Mouse (Mus musculus): ENCODE data around the gene Golim4. TPM values are rescaled to one million over a fixed set of nuclear protein-coding genes. Genes with fewer than 3 reads are reported as not detected.

The Golim4 gene
- total RNA-seq, 2 experiments from 2014 or later: 23.4 to 24.4 TPM

Other genes starting within 250 kb of the Golim4 start
- not detected for gene Gm29133, start 208.8 kb downstream of the Golim4 start, total RNA-seq (2021)
- not detected for gene Fstl5, start 117.3 kb upstream of the Golim4 start, total RNA-seq (2021)